Mouse (Mus musculus) lung, embryonic 14.5 days (tissue): ENCODE data around the gene Gcm1. TPM values are rescaled to one million over a fixed set of nuclear protein-coding genes. Genes with fewer than 3 reads are reported as not detected.
"Not testable (repeated sequence)": the region's sequence is repeated elsewhere in the genome, so short reads cannot be mapped to it uniquely, and the experiment has no call there.

Experiments used
- ATAC-seq: fragments of 200-750 bp; cut with Nextera tagmentation; 2 replicates; pipeline ENCODE4 v1.8.0; 2017; ENCODE audit warnings: mild to moderate bottlenecking, moderate TSS enrichment, moderate library complexity; ENCODE audit not compliant: insufficient read depth
- DNase-seq: peaks from one replicate; pipeline ENCODE4 v3.0.0-alpha.2; 2015
- H3K27ac ChIP-seq: fragments of 300-500 bp; sonication (generic); 2 replicates; pipeline ENCODE4 v1.5.1; 2014; ENCODE audit warnings: low read depth, mild to moderate bottlenecking, moderate library complexity
- H3K27me3 ChIP-seq: fragments of 300-500 bp; sonication (generic); 2 replicates; pipeline ENCODE4 v1.6.1; 2014; ENCODE audit warnings: low read length, control low read depth; ENCODE audit not compliant: insufficient read depth
- H3K36me3 ChIP-seq: fragments of 300-500 bp; sonication (generic); 2 replicates; pipeline ENCODE4 v1.6.1; 2014; ENCODE audit warnings: control low read depth; ENCODE audit not compliant: insufficient read depth
- H3K4me1 ChIP-seq: fragments of 300-500 bp; sonication (generic); 2 replicates; pipeline ENCODE4 v1.6.1; 2014; ENCODE audit warnings: antibody characterized with exemption, control low read depth; ENCODE audit not compliant: insufficient read depth
- H3K4me2 ChIP-seq: fragments of 300-500 bp; sonication (generic); 2 replicates; pipeline ENCODE4 v1.6.1; 2014; ENCODE audit warnings: mild to moderate bottlenecking
- H3K4me3 ChIP-seq: fragments of 300-500 bp; sonication (generic); 2 replicates; pipeline ENCODE4 v1.5.1; 2014; ENCODE audit warnings: low read depth, low read length
- H3K9ac ChIP-seq: fragments of 300-500 bp; sonication (generic); 2 replicates; pipeline ENCODE4 v1.6.1; 2014
- H3K9me3 ChIP-seq: fragments of 300-500 bp; sonication (generic); 2 replicates; pipeline ENCODE4 v1.6.1; 2016; ENCODE audit warnings: low read depth, low read length, control low read depth
- CTCF ChIP-seq: IDR thresholded peaks from 2 replicates; pipeline ENCODE4 v1.5.1; 2016; ENCODE audit warnings: antibody characterized with exemption, low read depth
- WGBS: fragments of 180-500 bp; shearing (Covaris S2); extraction: QIAGEN DNeasy Blood & Tissue Kit; methylation state at CpG from one replicate; pipeline ENCODE4 v1.1.7; 2014; 5-methylcytosine and 5-hydroxymethylcytosine counted together
- polyA plus RNA-seq: library from polyadenylated mRNA; unstranded; fragments of >200 nt; fragmentation: Nextera tagmentation; extraction: Ambion mirVana; gene quantifications from 2 replicates; pipeline ENCODE4 v1.2.1, GENCODE M21; 2014

Gcm1 gene
- polyA plus RNA-seq, 1 experiment from 2014 or later = 0.47 TPM

DNA sequence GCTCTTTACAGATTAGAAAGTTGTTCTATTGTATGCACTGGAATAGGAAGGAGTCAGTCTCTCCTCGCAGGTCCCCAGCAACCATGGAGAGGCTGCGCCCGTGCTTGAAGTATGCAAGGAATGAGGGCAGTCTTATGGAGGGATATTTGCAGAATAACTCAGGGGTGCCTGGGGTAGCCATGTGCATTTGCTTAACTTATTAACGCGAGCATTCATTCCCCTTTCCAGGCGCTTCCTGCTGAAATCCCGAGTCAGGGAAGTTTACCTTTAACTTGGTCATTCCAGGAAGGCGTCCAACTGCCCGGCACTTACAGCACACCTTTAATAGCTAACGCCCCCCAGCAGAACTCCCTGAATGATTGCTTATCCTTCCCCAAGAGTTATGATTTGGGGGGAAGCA, 12.4 kb downstream of the Gcm1 start:
- Histone ChIP-seq H3K9ac (no peak overlapping the region), H3K9me3 (no peaks in the 10 kb centered on the region), H3K4me1 (no peaks in the 10 kb centered on the region), H3K27me3 (no peaks in the 10 kb centered on the region), H3K4me3 (no peak overlapping the region), H3K36me3 (no peaks in the 10 kb centered on the region), H3K4me2 (0 out of 2 replicates have a peak overlapping the region, but pooled peaks have one; percentile 16), H3K27ac (peak overlapping the region; percentile 66)
- ATAC-seq = peak; percentile 76; the same call in 1 of the 2 replicates
- WGBS = 43% methylated on average over 10 of the region's 10 CpGs
- DNase-seq = peak; percentile 59
- TF ChIP-seq CTCF = no peak

DNA sequence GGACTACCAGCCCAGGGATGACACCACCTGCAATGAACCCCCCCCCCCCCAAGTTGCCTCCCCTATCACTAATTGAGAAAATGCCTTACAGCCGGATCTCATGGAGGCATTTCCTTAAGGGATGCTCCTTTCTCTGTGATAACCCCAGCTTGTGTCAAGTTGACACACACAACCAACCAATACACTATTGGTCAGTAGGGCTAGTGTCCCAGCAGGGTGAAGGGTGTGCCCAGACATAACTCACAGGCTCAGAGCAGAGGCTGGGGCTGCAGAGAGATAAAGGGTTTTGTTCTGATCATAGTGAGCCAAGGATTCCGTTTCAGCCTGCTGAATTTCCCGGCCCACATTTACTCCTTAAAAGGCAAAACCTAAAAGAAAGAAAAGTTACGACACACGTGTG, 18.8 kb downstream of the Gcm1 start:
- Histone ChIP-seq H3K27ac (no peak overlapping the region), H3K36me3 (no peaks in the 10 kb centered on the region), H3K4me3 (no peak overlapping the region), H3K4me1 (no peaks in the 10 kb centered on the region), H3K9me3 (no peaks in the 10 kb centered on the region), H3K9ac (no peak overlapping the region), H3K27me3 (no peaks in the 10 kb centered on the region), H3K4me2 (no peak overlapping the region)
- TF ChIP-seq CTCF = no peak
- WGBS = 62% methylated on average over 5 of the region's 5 CpGs
- no peak for DNase-seq
- ATAC-seq = no peak

DNA sequence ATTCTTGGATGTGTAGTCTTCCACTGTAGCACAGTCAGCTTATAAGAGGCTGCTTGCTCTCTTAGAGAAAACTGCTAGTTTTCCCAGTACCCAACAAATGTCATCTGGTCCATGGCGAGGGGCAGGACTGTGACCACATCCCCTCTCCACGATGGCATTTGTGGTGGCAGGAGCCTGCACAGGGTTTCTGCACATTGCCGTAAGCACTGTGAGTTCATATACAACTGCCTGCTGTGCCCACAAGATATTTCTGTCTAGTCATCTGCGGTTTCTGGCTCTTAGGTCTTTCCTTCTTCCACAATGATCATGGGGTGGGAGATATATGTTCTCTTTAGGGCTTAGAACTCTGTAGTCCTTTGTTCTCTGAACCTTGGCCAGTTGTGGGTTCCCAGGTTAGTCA, 19.9 kb downstream of the Gcm1 start:
- no peak overlapping the region for H3K9ac ChIP-seq
- TF ChIP-seq CTCF = no peak
- 83% methylated on average over 4 of the region's 4 CpGs for WGBS
- ATAC-seq = no peak
- no peaks in the 10 kb centered on the region for H3K36me3 ChIP-seq
- H3K9me3 ChIP-seq = no peaks in the 10 kb centered on the region
- no peak overlapping the region for H3K27ac ChIP-seq
- H3K4me2 ChIP-seq = no peak overlapping the region
- H3K4me1 ChIP-seq = no peaks in the 10 kb centered on the region
- H3K4me3 ChIP-seq = no peak overlapping the region
- no peaks in the 10 kb centered on the region for H3K27me3 ChIP-seq
- DNase-seq = no peak

DNA sequence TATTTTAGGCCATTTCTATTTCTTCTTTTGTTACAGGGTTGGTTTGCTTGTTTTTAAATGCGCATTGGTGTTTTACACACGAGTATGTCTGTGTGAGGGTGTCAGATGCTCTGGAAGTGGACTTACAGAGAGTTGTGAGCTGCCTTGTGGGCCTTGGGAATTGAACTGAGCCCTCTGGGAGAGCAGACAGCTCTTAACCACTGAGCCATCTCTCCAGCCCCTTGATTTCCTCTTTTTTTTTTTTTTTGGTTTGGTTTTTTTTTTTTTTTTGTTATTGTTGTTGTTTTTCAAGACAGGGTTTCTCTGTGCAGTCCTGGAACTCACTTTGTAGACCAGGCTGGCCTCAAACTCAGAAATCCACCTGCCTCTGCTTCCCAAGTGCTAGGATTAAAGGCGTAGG, 21.6 kb downstream of the Gcm1 start:
- not testable (repeated sequence) for H3K27me3 ChIP-seq, H3K9ac ChIP-seq, H3K4me1 ChIP-seq, H3K36me3 ChIP-seq, H3K4me2 ChIP-seq, H3K9me3 ChIP-seq, ATAC-seq, H3K27ac ChIP-seq, DNase-seq, H3K4me3 ChIP-seq
- WGBS = 82% methylated on average over 3 of the region's 3 CpGs

DNA sequence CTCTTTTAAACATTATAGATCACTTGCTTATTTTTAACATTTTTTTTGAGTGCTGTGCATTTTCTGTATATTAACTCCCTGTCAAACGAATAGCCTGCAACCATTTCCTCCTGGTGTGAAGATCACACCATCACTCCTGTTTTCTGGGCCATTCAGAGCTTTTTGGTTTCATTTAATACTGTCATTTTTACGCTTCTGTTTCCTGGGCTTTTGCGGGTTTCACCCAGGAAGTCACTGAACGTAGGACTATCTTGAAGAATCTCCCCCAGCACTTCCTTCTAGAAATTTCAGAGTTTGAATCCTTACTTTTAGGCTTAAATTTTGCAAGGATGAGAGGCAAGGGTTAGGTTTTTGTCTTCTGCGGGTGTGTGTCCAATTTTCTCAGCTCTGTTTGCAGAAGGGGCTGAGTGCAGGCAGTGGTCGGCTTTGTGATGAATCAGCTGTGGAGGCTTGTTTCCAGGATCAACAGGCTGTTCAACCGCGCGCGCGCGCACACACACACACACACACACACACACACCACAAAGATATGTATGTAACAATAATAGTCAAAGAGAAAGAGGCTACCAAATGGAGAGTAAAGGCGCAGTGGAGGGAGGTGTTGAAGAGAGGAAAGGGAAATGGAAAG, 22.1 kb downstream of the Gcm1 start:
- Histone ChIP-seq H3K4me1 (no peaks in the 10 kb centered on the region), H3K36me3 (no peaks in the 10 kb centered on the region), H3K9ac (no peak overlapping the region), H3K9me3 (no peaks in the 10 kb centered on the region), H3K4me3 (no peak overlapping the region), H3K4me2 (no peak overlapping the region), H3K27ac (no peak overlapping the region), H3K27me3 (no peaks in the 10 kb centered on the region)
- DNase-seq (no peak), ATAC-seq (no peak)
- WGBS = 82% methylated on average over 13 of the region's 13 CpGs
- TF ChIP-seq CTCF = no peak

DNA sequence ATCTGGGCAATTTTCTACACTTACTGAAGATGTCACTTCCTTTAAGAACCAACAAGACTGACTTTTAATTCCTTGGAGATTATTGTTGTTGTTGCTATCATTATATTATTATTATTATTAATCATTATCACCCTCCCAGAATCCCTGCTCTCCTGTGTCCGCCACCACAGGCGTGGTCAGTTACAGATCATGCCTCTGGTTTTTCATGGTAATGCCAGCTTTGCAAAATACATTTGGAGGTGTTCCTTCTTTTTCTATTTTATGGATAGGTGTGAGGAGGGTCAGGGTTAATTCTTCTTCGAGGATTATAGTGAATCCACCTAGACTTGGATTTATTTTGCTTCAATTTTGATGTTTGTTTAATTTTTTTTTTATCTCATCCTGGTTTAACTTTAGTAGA, 23.5 kb downstream of the Gcm1 start:
- DNase-seq = no peak
- 84% methylated on average over 3 of the region's 3 CpGs for WGBS

DNA sequence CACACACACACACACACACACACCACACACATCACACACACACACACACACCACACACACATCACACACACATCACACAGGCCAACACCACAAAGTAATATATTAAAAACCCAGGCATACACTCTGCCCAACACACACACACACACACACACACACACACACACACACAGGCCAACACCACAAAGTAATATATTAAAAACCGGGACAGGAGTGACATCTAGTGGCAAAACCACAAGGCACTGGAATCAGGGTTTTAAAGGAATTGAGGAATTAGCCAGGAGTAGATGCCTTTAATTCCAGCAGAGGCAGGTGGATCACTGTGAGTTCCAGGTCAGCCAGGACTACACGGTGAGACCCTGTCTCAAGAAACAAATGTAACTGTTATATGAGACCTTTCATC, 26.5 kb downstream of the Gcm1 start:
- H3K27me3 ChIP-seq = no peaks in the 10 kb centered on the region

More for the DNA sequence above, 23.5 kb downstream of the Gcm1 start:
- Histone ChIP-seq H3K9ac (no peak overlapping the region), H3K4me1 (no peaks in the 10 kb centered on the region), H3K4me2 (no peak overlapping the region), H3K27ac (no peak overlapping the region), H3K4me3 (no peak overlapping the region), H3K36me3 (no peaks in the 10 kb centered on the region), H3K27me3 (no peaks in the 10 kb centered on the region), H3K9me3 (no peaks in the 10 kb centered on the region)
- no peak for ATAC-seq
- no peak for TF ChIP-seq CTCF

DNA sequence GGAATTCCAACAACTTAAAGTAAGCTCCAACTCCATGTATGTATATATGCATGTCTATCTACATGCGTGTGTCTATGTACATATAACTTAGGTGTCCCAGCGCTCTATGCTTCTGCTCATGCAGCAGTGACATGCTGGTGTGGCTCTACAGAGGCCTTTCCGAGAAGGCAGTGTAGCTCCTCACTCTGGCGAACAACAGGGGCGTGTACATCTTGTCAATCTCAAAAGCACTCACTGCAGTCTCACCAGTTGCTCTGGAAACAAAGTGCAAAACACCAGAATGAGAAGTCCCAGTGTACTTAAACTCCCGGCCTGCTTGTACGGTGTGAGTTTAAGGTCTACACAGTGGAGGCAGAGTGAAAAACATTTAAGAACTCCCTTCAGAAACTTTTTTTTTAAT, 30.1 kb downstream of the Gcm1 start:
- no peak for DNase-seq
- H3K4me3 ChIP-seq = no peak overlapping the region
- WGBS = 80% methylated on average over 7 of the region's 7 CpGs
- no peaks in the 10 kb centered on the region for H3K4me1 ChIP-seq
- H3K9me3 ChIP-seq = no peaks in the 10 kb centered on the region
- no peaks in the 10 kb centered on the region for H3K27me3 ChIP-seq
- no peak overlapping the region for H3K4me2 ChIP-seq
- H3K9ac ChIP-seq = no peak overlapping the region
- no peak overlapping the region for H3K27ac ChIP-seq
- no peak for ATAC-seq
- peaks cover 44% of the 10 kb centered on the region for H3K36me3 ChIP-seq
- TF ChIP-seq CTCF = no peak

More for the DNA sequence above, 26.5 kb downstream of the Gcm1 start:
- Histone ChIP-seq H3K4me3 (no peak overlapping the region), H3K36me3 (peaks cover 11% of the 10 kb centered on the region), H3K4me1 (no peaks in the 10 kb centered on the region), H3K9ac (no peak overlapping the region), H3K27ac (no peak overlapping the region), H3K9me3 (no peaks in the 10 kb centered on the region), H3K4me2 (no peak overlapping the region)
- 21% methylated on average over 2 of the region's 2 CpGs for WGBS
- no peak for ATAC-seq
- TF ChIP-seq CTCF = peak; percentile 56
- peak; percentile 58 for DNase-seq
